Mouse (Mus musculus) testis, adult 2 months (tissue): ENCODE results near the gene Iqsec1.

ENCODE experiments used
- CTCF ChIP-seq: fragments of 200-500 bp; IDR thresholded peaks from 2 replicates; pipeline ENCODE4 v1.5.1; 2012; ENCODE audit warnings: low read depth, mild to moderate bottlenecking, inconsistent platforms, low read length, moderate library complexity; ENCODE audit not compliant: control insufficient read depth, insufficient read depth, insufficient replicate concordance
- POLR2A ChIP-seq: fragments of 200-500 bp; IDR thresholded peaks from 2 replicates; pipeline ENCODE4 v1.6.1; 2012; ENCODE audit warnings: low read depth, mild to moderate bottlenecking, inconsistent platforms, low read length, moderate library complexity; ENCODE audit not compliant: control insufficient read depth

DNA sequence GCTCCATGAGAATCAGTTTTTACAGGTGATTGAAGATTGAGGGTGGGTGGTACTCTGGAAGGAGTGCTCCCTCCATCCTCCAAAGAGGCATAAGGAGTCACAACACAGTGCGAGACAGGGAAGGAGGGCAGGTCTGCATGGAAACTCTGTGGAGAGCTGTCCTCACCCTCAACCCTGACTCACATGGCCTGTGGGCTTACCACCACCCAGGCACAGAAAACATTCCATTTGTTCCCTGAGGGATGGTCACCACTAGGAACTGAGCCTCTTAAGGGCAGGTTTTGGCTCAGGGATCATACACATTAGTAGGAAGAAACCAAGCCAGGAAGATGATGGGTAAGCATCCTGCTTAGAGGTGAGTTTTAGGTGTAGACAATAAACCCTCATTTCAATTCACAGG is 220.6 kb downstream of the Iqsec1 start:
- TF ChIP-seq POLR2A = no peak
- TF ChIP-seq CTCF = no peak
